Mouse (Mus musculus) heart, postnatal 4 days (tissue): ENCODE results near the gene Tgif2lx1. TPM values are rescaled to one million over a fixed set of nuclear protein-coding genes. Genes with fewer than 3 reads are reported as not detected.
"Not testable (repeated sequence)": the region's sequence is repeated elsewhere in the genome, so short reads cannot be mapped to it uniquely, and the experiment has no call there.

Experiments
- DNase-seq: peaks from one replicate; pipeline ENCODE4 v3.0.0; 2021
- total RNA-seq, 2 experiments: library from RNA; stranded (reverse); gene quantifications; 2 replicates each; pipeline ENCODE4 v1.2.3; 2021

Gene Tgif2lx1
- total RNA-seq = not detected

- not testable (repeated sequence) for DNase-seq
Measured at GRCm38 (mm10) chrX:118480637-118481036, at the start of gene Tgif2lx1. Gene Tgif2lx1 (minus strand): TSS chrX:118480737.

Other genes starting within 250 kb of the Tgif2lx1 start
- gene Tgif2lx2, start 53.5 kb downstream of the Tgif2lx1 start, total RNA-seq = not detected